Mouse (Mus musculus) MEL (cell line): ENCODE results near the gene Cntnap5b. TPM values are rescaled to one million over a fixed set of nuclear protein-coding genes. Genes with fewer than 3 reads are reported as not detected.
A peak's percentile ranks its signal among the peaks of the same experiment; 100 is the strongest.
"Not testable (repeated sequence)": the region's sequence is repeated elsewhere in the genome, so short reads cannot be mapped to it uniquely, and the experiment has no call there.

Experiments
- DNase-seq: peaks from one replicate; pipeline ENCODE4 v3.0.0; 2011; ENCODE audit warnings: low read depth, low spot score
- H3K27ac ChIP-seq: 2 replicates; pipeline ENCODE4 v1.5.1; 2012; ENCODE audit warnings: low read depth, mild to moderate bottlenecking, control low read depth, low read length, moderate library complexity; ENCODE audit not compliant: control insufficient read depth
- H3K27me3 ChIP-seq, 2 experiments: fragments of 150-350 bp in 1 of 2; sonication (generic) in 1 of 2; 2 replicates each; pipeline ENCODE4 v1.6.1; 2012; ENCODE audit warnings: low read length in 2 of 2, mild to moderate bottlenecking in 2 of 2, improper control_type of control experiment in 1 of 2, moderate library complexity in 1 of 2; ENCODE audit not compliant: insufficient read depth in 2 of 2, control insufficient read depth in 1 of 2
- H3K36me3 ChIP-seq, 2 experiments: 2 replicates each; pipeline ENCODE4 v1.6.1; 2012 to 2014; ENCODE audit warnings: low read length in 2 of 2, improper control_type of control experiment in 1 of 2, inconsistent platforms in 1 of 2, mild to moderate bottlenecking in 1 of 2; ENCODE audit not compliant: insufficient read depth in 2 of 2, control insufficient read depth in 1 of 2
- H3K4me1 ChIP-seq, 2 experiments: fragments of 150-350 bp in 1 of 2; sonication (generic) in 1 of 2; 2 replicates each; pipeline ENCODE4 v1.6.1; 2012; ENCODE audit warnings: low read length in 2 of 2, improper control_type of control experiment in 1 of 2, mild to moderate bottlenecking in 1 of 2; ENCODE audit not compliant: insufficient read depth in 2 of 2, control insufficient read depth in 1 of 2
- H3K4me3 ChIP-seq, 2 experiments: fragments of 150-350 bp in 1 of 2; sonication (generic) in 1 of 2; 2 replicates each; pipeline ENCODE4 v1.5.1; 2012; ENCODE audit warnings: low read depth in 2 of 2, low read length in 2 of 2, mild to moderate bottlenecking in 2 of 2, moderate library complexity in 2 of 2, control low read depth in 1 of 2, improper control_type of control experiment in 1 of 2; ENCODE audit not compliant: control insufficient read depth in 1 of 2, insufficient read depth in 1 of 2
- H3K79me2 ChIP-seq: 2 replicates; pipeline ENCODE4 v1.6.1; 2012; ENCODE audit warnings: mild to moderate bottlenecking, low read length, moderate library complexity; ENCODE audit not compliant: control insufficient read depth, poor library complexity, insufficient read depth
- H3K9ac ChIP-seq: 2 replicates; pipeline ENCODE4 v1.6.1; 2012; ENCODE audit warnings: low read depth, mild to moderate bottlenecking, control low read depth, low read length, moderate library complexity; ENCODE audit not compliant: control insufficient read depth, poor library complexity, severe bottlenecking
- H3K9me3 ChIP-seq: fragments of 150-350 bp; sonication (generic); replicated peaks from 2 replicates; pipeline ENCODE4 v1.6.1; 2012; ENCODE audit warnings: mild to moderate bottlenecking, low read length, improper control_type of control experiment, moderate library complexity; ENCODE audit not compliant: insufficient read depth
- BHLHE40 ChIP-seq: IDR thresholded peaks from 2 replicates; pipeline ENCODE4 v1.6.1; 2012; ENCODE audit warnings: low read depth, mild to moderate bottlenecking, inconsistent platforms, low read length, improper control_type of control experiment, borderline replicate concordance
- CHD2 ChIP-seq: IDR thresholded peaks from 2 replicates; pipeline ENCODE4 v1.6.1; 2011; ENCODE audit warnings: low read length, improper control_type of control experiment
- CTCF ChIP-seq, 3 experiments: IDR thresholded peaks in 2 of 3; conservative IDR thresholded peaks in 1 of 3; 2 replicates each; pipeline ENCODE4 v1.5.1; 2011 to 2012; ENCODE audit warnings: low read length in 3 of 3, low read depth in 2 of 3, mild to moderate bottlenecking in 2 of 3, improper control_type of control experiment in 1 of 3, inconsistent platforms in 1 of 3, mixed read lengths in 1 of 3, moderate library complexity in 1 of 3; ENCODE audit not compliant: control insufficient read depth in 1 of 3, insufficient read depth in 1 of 3, poor library complexity in 1 of 3, severe bottlenecking in 1 of 3
- E2F4 ChIP-seq: IDR thresholded peaks from 2 replicates; pipeline ENCODE4 v1.6.1; 2011; ENCODE audit warnings: low read depth, low read length, improper control_type of control experiment, borderline replicate concordance
- ELF1 ChIP-seq: IDR thresholded peaks from 2 replicates; pipeline ENCODE4 v1.6.1; 2014; ENCODE audit warnings: low read depth, mild to moderate bottlenecking, inconsistent platforms, low read length, improper control_type of control experiment, moderate library complexity
- EP300 ChIP-seq, 2 experiments: IDR thresholded peaks; 2 replicates each; pipeline ENCODE4 v1.6.1; 2011; ENCODE audit warnings: improper control_type of control experiment in 2 of 2, low read length in 2 of 2, low read depth in 1 of 2, mild to moderate bottlenecking in 1 of 2
- ETS1 ChIP-seq: IDR thresholded peaks from 2 replicates; pipeline ENCODE4 v1.6.1; 2012; ENCODE audit warnings: low read depth, mild to moderate bottlenecking, inconsistent platforms, low read length, improper control_type of control experiment, moderate library complexity
- JUND ChIP-seq: IDR thresholded peaks from 2 replicates; pipeline ENCODE4 v1.6.1; 2011; ENCODE audit warnings: low read depth, mild to moderate bottlenecking, improper control_type of control experiment, low read length
- MXI1 ChIP-seq: IDR thresholded peaks from 2 replicates; pipeline ENCODE4 v1.6.1; 2011; ENCODE audit warnings: mild to moderate bottlenecking, low read depth, low read length, improper control_type of control experiment
- MYB ChIP-seq: IDR thresholded peaks from 2 replicates; pipeline ENCODE4 v1.6.1; 2011; ENCODE audit warnings: mild to moderate bottlenecking, low read depth, low read length, improper control_type of control experiment
- MYC ChIP-seq: IDR thresholded peaks from 2 replicates; pipeline ENCODE4 v1.6.1; 2011; ENCODE audit warnings: low read depth, mild to moderate bottlenecking, low read length, improper control_type of control experiment, moderate library complexity
- NELFE ChIP-seq: IDR thresholded peaks from 2 replicates; pipeline ENCODE4 v1.6.1; 2011; ENCODE audit warnings: low read depth, low read length, improper control_type of control experiment
- POLR2A ChIP-seq, 2 experiments: IDR thresholded peaks; 2 replicates each; pipeline ENCODE4 v1.6.1; 2011 to 2012; ENCODE audit warnings: low read length in 2 of 2, mild to moderate bottlenecking in 2 of 2, control low read depth in 1 of 2, improper control_type of control experiment in 1 of 2, low read depth in 1 of 2, moderate library complexity in 1 of 2; ENCODE audit not compliant: control insufficient read depth in 1 of 2, insufficient read depth in 1 of 2, poor library complexity in 1 of 2
- POLR2AphosphoS2 ChIP-seq: IDR thresholded peaks from 2 replicates; pipeline ENCODE4 v1.6.1; 2011; ENCODE audit warnings: low read length, improper control_type of control experiment
- SIN3A ChIP-seq: IDR thresholded peaks from 2 replicates; pipeline ENCODE4 v1.6.1; 2012; ENCODE audit warnings: low read length, improper control_type of control experiment, inconsistent platforms
- SMC3 ChIP-seq: IDR thresholded peaks from 2 replicates; pipeline ENCODE4 v1.6.1; 2011; ENCODE audit warnings: low read depth, low read length, improper control_type of control experiment
- TAL1 ChIP-seq: IDR thresholded peaks from 2 replicates; pipeline ENCODE4 v1.6.1; 2012; ENCODE audit warnings: mild to moderate bottlenecking, inconsistent platforms, low read length, moderate library complexity, mixed read lengths
- TBP ChIP-seq: IDR thresholded peaks from 2 replicates; pipeline ENCODE4 v1.8.0; 2011; ENCODE audit warnings: low read depth, low read length, improper control_type of control experiment
- UBTF ChIP-seq: IDR thresholded peaks from 2 replicates; pipeline ENCODE4 v1.6.1; 2012; ENCODE audit warnings: low read depth, mild to moderate bottlenecking, inconsistent platforms, low read length, improper control_type of control experiment, moderate library complexity, borderline replicate concordance; ENCODE audit not compliant: insufficient read depth
- USF1 ChIP-seq: IDR thresholded peaks from 2 replicates; pipeline ENCODE4 v1.6.1; 2014; ENCODE audit warnings: low read depth, mild to moderate bottlenecking, inconsistent platforms, low read length, improper control_type of control experiment, moderate library complexity
- USF2 ChIP-seq, 2 experiments: IDR thresholded peaks; 2 replicates each; pipeline ENCODE4 v1.6.1; 2011 to 2012; ENCODE audit warnings: improper control_type of control experiment in 2 of 2, low read length in 2 of 2, borderline replicate concordance in 1 of 2, inconsistent platforms in 1 of 2, low read depth in 1 of 2, mild to moderate bottlenecking in 1 of 2; ENCODE audit not compliant: insufficient read depth in 1 of 2
- ZKSCAN1 ChIP-seq: IDR thresholded peaks from 2 replicates; pipeline ENCODE4 v1.6.1; 2012; ENCODE audit warnings: low read depth, mild to moderate bottlenecking, inconsistent platforms, low read length, improper control_type of control experiment, moderate library complexity
- polyA plus RNA-seq, 2 experiments: library from polyadenylated mRNA; stranded (reverse) in 1 of 2; unstranded in 1 of 2; fragments of >175 nt in 1 of 2; fragments of >200 nt in 1 of 2; gene quantifications; 2 replicates each; pipeline versions ENCODE4 v1.2.1 to v1.2.4; 2012; ENCODE audit warnings: low replicate concordance in 2 of 2, low read depth in 1 of 2; ENCODE audit not compliant: insufficient read length in 2 of 2, insufficient read depth in 1 of 2, missing spikeins in 1 of 2
- total RNA-seq: library from RNA; depleted of rRNA; stranded (reverse); fragments of 300-350 nt; gene quantifications from 2 replicates; pipeline ENCODE4 v1.2.3, GENCODE M21; 2012

The Cntnap5b gene
- total and polyA plus RNA-seq, 3 experiments = not detected

- DNase-seq = no peak
- Histone ChIP-seq H3K4me1 (no peaks in the 10 kb centered on the region), H3K27me3 (no peaks in the 10 kb centered on the region), H3K27ac (no peak overlapping the region), H3K9me3 (no peaks in the 10 kb centered on the region), H3K36me3 (no peaks in the 10 kb centered on the region), H3K4me3 (no peak overlapping the region), H3K79me2 (no peaks in the 10 kb centered on the region), H3K9ac (no peak overlapping the region)
- TF ChIP-seq ETS1 = peak; percentile 26; the same call in 1 of the 2 replicates
- TF ChIP-seq TAL1 = no peak
- peak; percentile 31; the same call in 1 of the 2 replicates for TF ChIP-seq USF1
- TF ChIP-seq UBTF = no peak
- no peak for TF ChIP-seq MXI1
These were observed 194.9 kb downstream of the Cntnap5b start for GRCm38 (mm10) chr1:99967300-99968089.

GRCm38 (mm10) chr1:99970184-99971086 lies 197.9 kb downstream of the Cntnap5b start:
- Histone ChIP-seq H3K9me3 (no peaks in the 10 kb centered on the region), H3K4me3 (no peak overlapping the region), H3K27me3 (no peaks in the 10 kb centered on the region), H3K9ac (no peak overlapping the region), H3K4me1 (no peaks in the 10 kb centered on the region), H3K27ac (no peak overlapping the region), H3K36me3 (no peaks in the 10 kb centered on the region), H3K79me2 (no peaks in the 10 kb centered on the region)
- TF ChIP-seq MYC (no peak), POLR2AphosphoS2 (no peak), CTCF (IDR thresholded peaks at IDR 0.05 in 2 of 3, conservative IDR thresholded peaks at IDR 0.05 in 1 of 3; ENCODE audit: control insufficient read depth in 1 of 3, insufficient read depth in 1 of 3, low read depth in 2 of 3, low read length in 3 of 3, poor library complexity in 1 of 3, severe bottlenecking in 1 of 3) (no peak), SMC3 (no peak), MXI1 (no peak), E2F4 (no peak), ELF1 (no peak), TBP (no peak), EP300 (IDR thresholded peaks at IDR 0.05; ENCODE audit: low read depth in 1 of 2, low read length in 2 of 2) (no peak), ZKSCAN1 (no peak), BHLHE40 (no peak), NELFE (no peak), POLR2A (IDR thresholded peaks at IDR 0.05; ENCODE audit: control insufficient read depth in 1 of 2, insufficient read depth in 1 of 2, low read depth in 1 of 2, low read length in 2 of 2, poor library complexity in 1 of 2) (no peak), SIN3A (no peak), CHD2 (no peak), ETS1 (no peak), JUND (no peak), USF2 (IDR thresholded peaks at IDR 0.05; ENCODE audit: borderline replicate concordance in 1 of 2, insufficient read depth in 1 of 2, low read depth in 1 of 2, low read length in 2 of 2) (no peak), MYB (no peak)
- no peak for DNase-seq

GRCm38 (mm10) chr1:100001226-100001625 lies 228.7 kb downstream of the Cntnap5b start:
- not testable (repeated sequence) for DNase-seq, H3K4me1 ChIP-seq, H3K9me3 ChIP-seq, H3K4me3 ChIP-seq, H3K79me2 ChIP-seq, H3K27me3 ChIP-seq, H3K27ac ChIP-seq, H3K9ac ChIP-seq, H3K36me3 ChIP-seq
